Mouse (Mus musculus) retina, postnatal 7 days (tissue): ENCODE data around the gene Nek9.

Source experiments
- DNase-seq: peaks from one replicate; pipeline ENCODE4 v3.0.0-alpha.2; 2012; ENCODE audit warnings: low read depth, low spot score

Nek9 gene

GRCm38 (mm10) chr12:85263190-85263589 is 76.0 kb downstream of the Nek9 start:
- DNase-seq = no peak

DNA sequence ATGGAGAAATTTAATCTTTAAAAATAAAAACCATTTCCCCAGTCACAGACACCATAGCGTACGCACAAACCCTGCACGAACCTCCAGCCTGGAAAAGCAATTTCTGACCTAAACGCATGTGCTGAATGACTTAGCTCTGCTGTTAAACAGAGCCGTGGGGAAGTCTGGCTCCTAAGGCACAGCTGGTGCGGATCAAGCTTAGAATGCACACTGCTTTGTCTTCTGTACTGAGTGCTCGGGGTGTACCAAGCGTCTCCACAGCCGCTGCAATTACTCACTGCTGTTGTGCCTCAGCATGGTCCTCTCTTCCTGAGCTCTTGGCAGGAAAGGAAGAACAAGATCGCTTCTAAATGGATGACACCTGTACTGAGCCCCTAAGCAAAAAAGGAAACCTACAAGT is 76.7 kb downstream of the Nek9 start:
- DNase-seq = no peak

DNA sequence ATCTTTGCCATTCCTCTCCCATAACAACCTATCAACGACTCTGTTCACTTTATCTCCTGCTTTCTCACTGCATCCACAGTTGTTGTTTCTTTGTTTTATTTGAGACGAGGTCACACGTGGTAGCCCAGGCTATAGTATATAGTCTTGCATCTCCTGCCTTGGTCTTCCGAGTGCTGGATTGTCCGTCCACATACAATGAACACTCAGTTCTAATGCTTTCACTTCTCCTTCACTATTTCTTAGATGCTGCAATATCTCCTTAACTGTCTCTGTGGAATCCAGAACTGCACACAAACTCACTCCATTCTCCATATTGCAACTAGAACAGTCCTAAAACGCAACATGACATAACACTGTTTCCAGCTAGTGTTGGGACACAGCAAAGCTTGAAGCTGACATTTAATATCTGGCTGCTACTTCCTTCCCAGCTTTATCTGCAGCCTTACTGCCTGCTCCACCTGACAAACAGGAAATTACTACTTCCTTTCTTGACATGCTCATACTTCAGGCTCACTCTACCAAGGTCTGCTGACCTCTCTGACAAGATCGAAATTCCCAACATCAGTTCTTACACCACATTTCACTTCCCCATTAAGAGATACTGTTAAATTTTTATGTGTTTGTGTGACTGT is 82.0 kb downstream of the Nek9 start:
- no peak for DNase-seq

- DNase-seq = no peak
These were observed 82.9 kb downstream of the Nek9 start for GRCm38 (mm10) chr12:85256074-85256751.

GRCm38 (mm10) chr12:85252083-85252482 is 87.1 kb downstream of the Nek9 start:
- DNase-seq = no peak
